Mouse (Mus musculus): ENCODE measurements around the gene Fam217a. TPM values are rescaled to one million over a fixed set of nuclear protein-coding genes. Genes with fewer than 3 reads are reported as not detected.
"Not testable (repeated sequence)": the region's sequence is repeated elsewhere in the genome, so short reads cannot be mapped to it uniquely, and the experiment has no call there.

Fam217a gene
- total and polyA plus RNA-seq, 3 experiments, result 0.05 TPM; not detected in 2

- Histone ChIP-seq H3K9me3 (replicated peaks) (no peaks in the 10 kb centered on the region), H3K27me3 (ENCODE audit: insufficient read depth, low read length) (no peaks in the 10 kb centered on the region), H3K4me1 (ENCODE audit: insufficient read depth, low read depth, low read length) (peaks cover 28% of the 10 kb centered on the region), H3K4me3 (ENCODE audit: low read depth, low read length) (peak within 1 kb of the TSS; percentile 96), H3K36me3 (replicated peaks) (peaks cover 15% of the 10 kb centered on the region)
- no peak for TF ChIP-seq TAL1 (conservative IDR thresholded peaks at IDR 0.05; ENCODE audit: low read depth, low read length)
- TF ChIP-seq GATA2 (IDR thresholded peaks at IDR 0.05; ENCODE audit: borderline replicate concordance, low read depth, low read length), result no peak
- no peak for TF ChIP-seq GATA1 (IDR thresholded peaks at IDR 0.05; ENCODE audit: borderline replicate concordance, low read length)
- TF ChIP-seq CTCF (IDR thresholded peaks at IDR 0.05; ENCODE audit: low read depth, low read length), result no peak
- no peak for TF ChIP-seq POLR2AphosphoS5 (IDR thresholded peaks at IDR 0.05; ENCODE audit: insufficient replicate concordance, low read depth, low read length)
- DNase-seq (ENCODE audit: low spot score), result peak; percentile 80
- peak; percentile 24 for ATAC-seq (ENCODE audit: extremely low read depth, insufficient number of reproducible peaks, low FRiP score, poor library complexity, severe bottlenecking)
These were observed 48.9 kb downstream of the Fam217a start, which contains the start of gene Prpf4b for GRCm38 (mm10) chr13:34875166-34875710. Prpf4b (plus strand) TSS chr13:34875302.

GRCm38 (mm10) chr13:34874736-34875135, 49.4 kb downstream of the Fam217a start:
- not testable (repeated sequence) for ATAC-seq (ENCODE audit: extremely low read depth, insufficient number of reproducible peaks, low FRiP score, poor library complexity, severe bottlenecking); H3K9me3 ChIP-seq (replicated peaks); DNase-seq (ENCODE audit: low spot score); H3K27me3 ChIP-seq (ENCODE audit: insufficient read depth, low read length)
- peaks cover 26% of the 10 kb centered on the region for H3K4me1 ChIP-seq (ENCODE audit: insufficient read depth, low read depth, low read length)
- H3K4me3 ChIP-seq (ENCODE audit: low read depth, low read length), result peak overlapping the region; percentile 96
- peaks cover 14% of the 10 kb centered on the region for H3K36me3 ChIP-seq (replicated peaks)

DNA sequence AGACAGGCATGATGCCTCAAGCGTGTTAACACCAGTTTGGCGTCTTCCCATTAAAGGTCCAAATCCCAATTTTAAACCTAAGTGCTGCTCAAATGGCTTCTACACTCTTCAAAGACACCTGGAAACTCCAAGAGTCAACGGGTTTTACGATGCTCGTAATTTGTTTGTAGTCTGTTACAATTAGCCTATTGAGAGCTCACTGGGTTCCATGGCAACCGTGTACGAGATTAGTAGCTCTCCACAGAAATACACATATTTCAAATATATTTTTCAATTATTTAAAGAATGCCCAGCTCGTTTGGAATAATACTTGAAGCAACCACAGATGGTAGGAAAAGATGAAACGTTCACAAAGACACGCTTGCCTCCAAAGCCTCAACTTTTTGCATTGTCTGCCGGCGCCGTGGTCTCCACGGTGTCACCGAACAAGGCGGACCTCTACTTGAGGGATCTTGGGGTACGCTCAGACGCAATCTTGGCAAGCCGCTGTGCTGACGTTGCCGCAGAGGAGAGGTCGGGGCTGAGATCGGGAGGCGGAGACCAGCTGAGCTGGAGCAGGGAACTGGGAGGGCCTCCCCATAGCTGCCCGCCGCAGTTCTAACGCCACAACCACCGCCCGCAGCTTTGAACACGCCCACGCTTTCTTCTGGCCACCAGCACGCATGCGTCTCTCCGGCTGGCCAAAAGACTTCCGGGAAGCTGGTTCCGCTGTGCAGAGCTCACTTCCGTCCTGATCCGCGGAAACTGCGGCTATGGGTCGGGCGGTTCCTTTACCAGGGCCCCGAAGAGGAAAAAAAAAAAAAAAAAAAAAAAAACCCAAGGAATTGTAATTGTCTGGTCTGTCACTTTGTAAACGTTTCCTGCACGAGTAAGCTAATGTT, 50.1 kb downstream of the Fam217a start:
- H3K36me3 ChIP-seq (replicated peaks), result peaks cover 7% of the 10 kb centered on the region
- ATAC-seq (ENCODE audit: extremely low read depth, insufficient number of reproducible peaks, low FRiP score, poor library complexity, severe bottlenecking) (peak; percentile 90), DNase-seq (ENCODE audit: low spot score) (peak; percentile 85)
- H3K9me3 ChIP-seq (replicated peaks), result no peaks in the 10 kb centered on the region
- no peak for TF ChIP-seq CTCF (IDR thresholded peaks at IDR 0.05; ENCODE audit: low read depth, low read length)
- peaks cover 19% of the 10 kb centered on the region for H3K4me1 ChIP-seq (ENCODE audit: insufficient read depth, low read depth, low read length)
- H3K4me3 ChIP-seq (ENCODE audit: low read depth, low read length), result peak overlapping the region; percentile 96
- H3K27me3 ChIP-seq (ENCODE audit: insufficient read depth, low read length), result no peaks in the 10 kb centered on the region

- Histone ChIP-seq H3K27me3 (ENCODE audit: insufficient read depth, low read length) (peaks cover 9% of the 10 kb centered on the region; the same call in 1 of the 2 replicates), H3K9me3 (replicated peaks) (no peaks in the 10 kb centered on the region), H3K4me3 (ENCODE audit: low read depth, low read length) (no peak overlapping the region), H3K4me1 (ENCODE audit: insufficient read depth, low read depth, low read length) (0 out of 2 replicates have a peak, but pooled peaks cover 2% of the 10 kb centered on the region), H3K36me3 (replicated peaks) (no peaks in the 10 kb centered on the region)
- no peak for ATAC-seq (ENCODE audit: extremely low read depth, insufficient number of reproducible peaks, low FRiP score, poor library complexity, severe bottlenecking)
- peak; percentile 39 for DNase-seq (ENCODE audit: low spot score)
- TF ChIP-seq GATA2 (IDR thresholded peaks at IDR 0.05; ENCODE audit: borderline replicate concordance, low read depth, low read length) (0 out of 2 replicates have a peak, but pooled peaks have one; percentile 48), POLR2AphosphoS5 (IDR thresholded peaks at IDR 0.05; ENCODE audit: insufficient replicate concordance, low read depth, low read length) (no peak), CTCF (IDR thresholded peaks at IDR 0.05; ENCODE audit: low read depth, low read length) (peak; percentile 65), TAL1 (conservative IDR thresholded peaks at IDR 0.05; ENCODE audit: low read depth, low read length) (no peak), GATA1 (IDR thresholded peaks at IDR 0.05; ENCODE audit: borderline replicate concordance, low read length) (no peak)
These were observed 59.5 kb downstream of the Fam217a start for GRCm38 (mm10) chr13:34864420-34865169.

- not testable (repeated sequence) for H3K27me3 ChIP-seq (ENCODE audit: insufficient read depth, low read length); ATAC-seq (ENCODE audit: extremely low read depth, insufficient number of reproducible peaks, low FRiP score, poor library complexity, severe bottlenecking); H3K4me1 ChIP-seq (ENCODE audit: insufficient read depth, low read depth, low read length); H3K36me3 ChIP-seq (replicated peaks); DNase-seq (ENCODE audit: low spot score); H3K4me3 ChIP-seq (ENCODE audit: low read depth, low read length); H3K9me3 ChIP-seq (replicated peaks)
These were observed 62.9 kb downstream of the Fam217a start for GRCm38 (mm10) chr13:34861166-34861565.

Other genes with a start within 250 kb of the Fam217a start
- not detected in 2 replicates for gene Fam50b, start 189.5 kb downstream of the Fam217a start, total RNA-seq (2014; fragmentation: Nextera tagmentation)
- not detected in 2 replicates for gene Fam50b, start 189.5 kb downstream of the Fam217a start, total RNA-seq (2017)
- not detected in 2 replicates for gene Fam50b, start 189.5 kb downstream of the Fam217a start, polyA plus RNA-seq (2012)
- 133 and 144 TPM in 2 replicates for gene Prpf4b, start 49.0 kb downstream of the Fam217a start, total RNA-seq (2014; fragmentation: Nextera tagmentation)
- gene Prpf4b, start 49.0 kb downstream of the Fam217a start, total RNA-seq (2017), result 108 and 136 TPM in 2 replicates
- 23.7 and 36.0 TPM in 2 replicates for gene Prpf4b, start 49.0 kb downstream of the Fam217a start, polyA plus RNA-seq (2012)
- not detected in 2 replicates for gene 4933417A18Rik, start 99 bp upstream of the Fam217a start, total RNA-seq (2014; fragmentation: Nextera tagmentation)
- not detected in 2 replicates for gene 4933417A18Rik, start 99 bp upstream of the Fam217a start, total RNA-seq (2017)
- not detected in 2 replicates for gene 4933417A18Rik, start 99 bp upstream of the Fam217a start, polyA plus RNA-seq (2012)
- not detected in 2 replicates for gene Eci3, start 39.5 kb upstream of the Fam217a start, total RNA-seq (2014; fragmentation: Nextera tagmentation)
- gene Eci3, start 39.5 kb upstream of the Fam217a start, total RNA-seq (2017), result not detected in 2 replicates
- gene Eci3, start 39.5 kb upstream of the Fam217a start, polyA plus RNA-seq (2012), result not detected in 2 replicates
- gene Eci2, start 102.8 kb upstream of the Fam217a start, total RNA-seq (2014; fragmentation: Nextera tagmentation), result 87.2 and 99.4 TPM in 2 replicates
- gene Eci2, start 102.8 kb upstream of the Fam217a start, total RNA-seq (2017), result 62.9 and 64.4 TPM in 2 replicates
- 6.6 and 7.2 TPM in 2 replicates for gene Eci2, start 102.8 kb upstream of the Fam217a start, polyA plus RNA-seq (2012)

All from G1E (cell line).